Mouse (Mus musculus) hematopoietic stem cell, adult 5-6 weeks (primary cell): Measurements from ENCODE around the gene Brpf3. TPM values are rescaled to one million over a fixed set of nuclear protein-coding genes. Genes with fewer than 3 reads are reported as not detected.
"Not testable (repeated sequence)": the region's sequence is repeated elsewhere in the genome, so short reads cannot be mapped to it uniquely, and the experiment has no call there.

Experiments
- ATAC-seq, 2 experiments: fragments of 125-278 bp in 1 of 2; replicated peaks in 1 of 2; 2 replicates each; pipeline ENCODE4 v1.8.0; 2016 to 2017; ENCODE audit warnings: inconsistent platforms in 2 of 2, mild to moderate bottlenecking in 2 of 2, moderate number of reproducible peaks in 2 of 2, low read depth in 1 of 2, moderate TSS enrichment in 1 of 2; ENCODE audit not compliant: low FRiP score in 2 of 2, poor library complexity in 2 of 2, severe bottlenecking in 2 of 2, insufficient read depth in 1 of 2, low TSS enrichment in 1 of 2
- total RNA-seq: library from RNA; stranded (forward); fragments of 172-1452, 232-1000 nt; gene quantifications from 2 replicates; pipeline ENCODE4 v1.2.3, GENCODE M21; 2017

Brpf3 gene
- total RNA-seq, 1 experiment from 2014 or later = 7.5 TPM

DNA sequence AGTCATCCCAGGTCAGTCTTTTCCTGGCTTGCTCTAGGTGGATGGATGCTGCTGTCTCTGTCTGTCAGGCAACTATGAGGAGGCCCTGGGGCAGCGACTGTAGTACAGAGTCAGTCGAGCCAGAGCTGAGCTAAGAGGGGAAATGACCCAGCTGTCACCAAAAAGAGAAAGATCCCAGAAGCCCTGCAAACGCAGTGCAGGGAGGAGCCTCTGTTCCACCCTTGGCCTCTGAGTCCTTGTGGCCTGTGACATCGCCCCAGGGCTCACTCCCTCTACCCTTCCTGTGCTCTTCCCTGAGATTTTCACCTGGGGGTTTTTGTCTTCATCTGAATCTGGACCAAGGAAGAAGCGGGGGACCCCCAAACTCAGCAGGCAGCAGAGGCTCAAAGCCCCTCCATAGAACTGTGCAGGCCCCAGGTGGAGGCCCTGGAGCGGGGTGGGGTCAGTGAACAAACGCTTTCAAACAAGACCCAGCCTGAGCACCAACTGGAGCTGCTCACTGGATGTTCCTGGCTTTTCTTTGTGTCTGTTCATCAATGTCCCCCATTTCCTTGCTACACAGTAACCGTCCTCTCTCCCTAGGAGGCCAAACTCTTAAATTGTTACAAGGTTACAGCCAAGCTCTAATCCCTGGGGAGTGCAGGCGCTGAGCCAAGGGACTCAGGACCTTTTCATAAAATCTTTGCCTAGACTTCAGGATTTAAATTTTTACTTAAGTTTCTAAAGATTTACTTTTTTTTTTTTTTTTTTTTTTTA, 19.4 kb upstream of the Brpf3 start:
- no peak for ATAC-seq

DNA sequence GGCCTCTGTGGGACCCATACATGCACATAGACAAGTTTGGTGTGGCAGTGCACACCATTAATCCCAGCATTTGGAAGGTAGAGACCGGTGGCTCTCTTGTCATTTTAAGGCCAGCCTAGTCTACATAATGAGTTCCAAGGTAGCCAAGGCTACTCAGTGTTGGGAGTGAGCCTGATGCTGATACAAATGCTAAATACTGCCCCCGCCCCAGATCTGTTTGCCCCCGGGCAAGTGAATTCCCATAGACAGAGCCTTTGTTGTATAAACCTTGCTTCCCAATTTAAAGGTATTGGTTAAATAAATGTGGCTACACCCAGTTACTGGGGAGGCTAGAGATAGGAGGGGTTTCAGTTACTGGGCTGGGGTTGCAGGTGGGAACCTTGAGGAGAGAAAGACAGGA, 15.9 kb upstream of the Brpf3 start:
- ATAC-seq = no peak

DNA sequence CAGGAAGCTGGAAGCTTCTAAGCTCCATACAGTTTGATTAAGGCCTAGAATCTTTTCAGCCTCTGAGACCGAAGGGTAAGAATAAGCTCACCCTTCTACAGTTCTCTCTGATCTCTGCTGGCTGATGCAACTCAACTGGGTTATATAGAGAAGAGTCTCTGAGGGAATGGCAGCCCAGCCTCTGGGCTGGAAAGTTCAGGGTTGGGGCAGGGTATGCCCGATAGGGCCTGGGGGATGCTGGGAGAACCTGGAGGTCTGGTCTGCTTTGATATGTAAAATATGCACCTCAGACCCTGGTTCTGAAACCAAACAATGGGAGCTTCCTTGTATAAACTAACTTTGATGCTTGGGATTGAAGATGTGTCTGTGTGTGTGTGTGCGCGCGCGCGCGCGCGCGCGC, 13.4 kb upstream of the Brpf3 start:
- no peak for ATAC-seq

DNA sequence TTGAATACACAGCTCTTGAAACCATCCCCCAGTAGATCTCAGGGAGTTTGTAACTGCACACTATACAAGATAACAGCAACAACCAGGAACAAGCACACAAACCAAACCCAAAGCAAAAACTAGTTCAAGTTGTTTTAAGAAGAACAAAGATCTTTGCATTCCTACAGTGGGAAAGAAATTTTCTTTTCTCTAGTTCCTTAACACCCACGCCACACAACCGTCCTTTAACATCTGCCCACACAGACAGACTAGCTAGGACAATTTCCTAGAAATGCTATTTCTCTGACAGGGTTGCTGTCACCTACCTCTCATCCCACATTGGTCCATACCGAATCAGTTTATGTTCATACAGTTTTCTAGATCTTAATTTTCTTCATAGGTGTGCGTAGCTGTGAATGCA, 3.9 kb upstream of the Brpf3 start:
- ATAC-seq = no peak

DNA sequence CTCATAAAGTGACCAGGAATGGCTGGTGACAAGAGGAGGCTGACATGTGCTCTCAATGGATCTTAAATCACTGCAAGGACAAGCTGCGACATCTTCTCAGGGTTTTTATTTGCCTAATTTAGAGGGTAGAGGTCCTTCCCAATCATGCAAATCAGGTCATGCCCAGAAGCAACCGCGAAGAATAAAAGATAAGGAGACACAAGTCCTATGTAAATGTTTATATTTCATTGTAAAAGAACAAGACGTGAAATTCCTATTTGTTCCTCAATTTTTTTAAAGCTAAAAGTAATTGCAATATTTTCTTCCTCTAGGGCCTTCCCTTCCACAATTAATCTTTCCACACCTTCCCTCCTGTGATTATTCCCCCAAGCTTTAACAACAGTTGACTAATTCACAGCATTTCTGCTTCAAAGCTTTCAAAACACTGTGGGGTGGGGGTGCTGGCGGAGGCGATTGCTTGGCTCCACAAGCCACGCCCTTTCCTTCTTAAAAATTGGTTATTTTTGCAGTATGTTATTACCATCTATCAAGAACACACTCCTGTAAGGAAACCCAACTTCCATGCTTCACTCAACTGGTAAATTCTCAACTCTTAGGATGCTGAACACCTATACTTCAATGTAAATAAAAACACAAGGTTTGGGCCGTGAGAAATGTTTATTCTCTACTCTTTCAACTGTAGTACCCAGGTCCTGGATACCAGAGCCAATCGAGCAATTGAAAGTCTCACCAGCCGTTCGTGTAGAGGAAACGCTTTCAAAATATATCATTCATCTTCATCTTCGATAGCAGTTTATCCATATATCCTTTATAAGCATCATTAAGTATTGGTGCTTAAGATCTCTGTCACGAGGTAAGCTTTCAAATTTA, 1.4 kb upstream of the Brpf3 start:
- peak in 1 of 2 experiments; percentile 14; a peak in 1 of 4 replicates for ATAC-seq

DNA sequence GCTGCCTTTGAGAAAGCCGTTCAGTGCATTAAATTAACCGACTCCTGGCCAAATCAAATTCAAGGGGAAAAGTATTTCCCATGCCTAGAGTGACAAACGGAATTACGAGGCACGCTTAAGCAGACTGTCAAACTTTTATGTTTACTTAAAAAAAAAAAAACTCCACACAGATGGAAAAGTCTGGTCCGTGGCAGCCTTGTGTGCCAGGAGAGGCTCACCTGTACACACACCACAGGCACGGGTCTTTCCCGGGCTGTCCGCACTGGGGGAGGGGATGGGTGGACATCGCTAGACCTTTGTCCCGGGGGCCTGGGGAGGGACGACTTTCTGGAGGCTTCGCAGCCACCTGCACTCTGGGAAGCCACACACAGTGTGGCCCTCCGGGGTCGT, 614 bp upstream of the Brpf3 start:
- no peak for ATAC-seq

DNA sequence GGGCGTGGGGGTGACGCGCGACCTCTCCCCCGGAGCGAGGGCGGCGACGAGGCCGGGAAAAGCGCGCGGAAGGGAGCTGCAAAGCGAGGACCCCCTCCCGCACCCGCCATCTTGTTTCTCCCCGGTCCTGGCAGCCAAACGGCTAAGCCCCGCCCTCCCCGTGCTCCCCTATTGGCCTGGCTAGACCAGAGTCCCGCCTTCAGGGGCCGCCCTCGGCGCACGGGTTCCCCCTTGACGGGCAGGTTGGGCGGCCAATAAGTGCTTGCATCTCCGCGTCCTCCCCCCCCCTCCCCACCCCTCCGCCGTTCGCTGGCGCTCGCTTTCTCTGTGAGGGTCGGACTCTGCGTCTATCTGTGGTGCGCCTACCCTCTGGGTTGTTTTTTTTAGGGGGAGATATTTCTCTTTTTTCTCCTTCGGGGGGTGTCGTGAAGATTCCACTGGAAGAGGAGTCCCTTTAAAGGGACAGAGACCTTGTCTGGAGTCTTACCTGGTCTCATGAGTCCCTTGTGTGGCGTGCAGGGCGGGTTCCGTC, 650 bp downstream of the Brpf3 start:
- peak; percentile 94 to 95 for ATAC-seq

DNA sequence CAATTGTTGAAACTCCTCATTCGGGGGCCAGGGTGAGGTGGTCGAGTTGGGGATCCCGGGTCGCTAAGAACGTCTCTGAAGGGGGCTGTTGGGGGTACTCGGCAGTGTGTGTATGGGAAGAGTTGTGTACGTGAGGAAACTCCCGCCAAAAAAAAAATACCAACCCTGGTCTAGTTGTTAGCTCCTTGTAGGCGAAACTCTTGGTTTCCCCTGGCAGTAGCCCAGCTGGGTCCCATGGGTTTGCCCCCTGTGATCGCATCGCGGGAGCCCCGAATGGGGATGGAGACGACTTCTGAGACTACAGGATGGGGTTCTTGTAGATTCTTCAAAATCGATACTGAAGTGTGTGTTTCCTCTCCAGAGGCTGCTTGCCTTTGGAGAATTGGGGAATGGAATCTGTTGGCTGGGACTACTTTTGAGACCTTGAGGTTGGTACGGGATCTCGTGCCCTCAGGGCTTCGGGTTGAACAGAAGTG, 1.2 kb downstream of the Brpf3 start:
- no peak for ATAC-seq

DNA sequence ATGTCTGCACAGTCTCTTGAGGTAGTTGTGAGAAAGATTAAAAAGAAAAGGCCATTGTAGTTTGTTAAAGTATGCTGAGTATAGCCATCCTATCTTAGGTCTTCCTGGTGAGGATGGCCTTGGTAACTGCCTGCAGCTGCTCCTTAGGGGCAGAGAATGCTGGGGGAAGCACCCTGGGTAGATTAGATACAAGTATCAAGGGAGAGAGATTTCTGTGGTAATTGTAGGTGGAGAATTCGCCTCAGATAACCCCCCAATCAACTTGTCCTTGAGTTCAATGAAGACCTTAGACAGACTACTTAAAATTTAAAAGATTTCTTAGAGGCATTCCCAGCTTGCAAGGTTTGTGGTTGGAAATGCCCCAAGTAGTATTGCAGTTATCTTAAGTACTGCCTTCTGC, 2.4 kb downstream of the Brpf3 start:
- ATAC-seq = no peak

DNA sequence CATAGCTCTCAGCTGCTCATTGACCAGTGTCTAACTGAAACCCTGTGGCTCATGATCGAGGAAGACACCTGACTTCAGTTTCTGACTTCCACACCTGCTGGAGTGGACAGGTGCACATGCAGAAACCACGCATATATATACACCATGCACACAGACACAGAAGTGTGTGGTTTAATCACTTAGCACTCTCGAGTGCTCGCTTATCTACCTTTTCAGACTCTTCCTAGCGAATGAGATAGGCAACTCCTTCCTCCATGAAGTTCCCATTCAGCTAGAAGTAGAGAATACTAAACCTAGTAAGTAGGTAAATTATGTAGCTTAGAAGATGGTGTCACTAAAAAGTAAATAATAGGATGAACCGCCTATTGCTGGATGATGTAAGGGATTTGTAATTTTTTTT, 4.1 kb downstream of the Brpf3 start:
- no peak for ATAC-seq

DNA sequence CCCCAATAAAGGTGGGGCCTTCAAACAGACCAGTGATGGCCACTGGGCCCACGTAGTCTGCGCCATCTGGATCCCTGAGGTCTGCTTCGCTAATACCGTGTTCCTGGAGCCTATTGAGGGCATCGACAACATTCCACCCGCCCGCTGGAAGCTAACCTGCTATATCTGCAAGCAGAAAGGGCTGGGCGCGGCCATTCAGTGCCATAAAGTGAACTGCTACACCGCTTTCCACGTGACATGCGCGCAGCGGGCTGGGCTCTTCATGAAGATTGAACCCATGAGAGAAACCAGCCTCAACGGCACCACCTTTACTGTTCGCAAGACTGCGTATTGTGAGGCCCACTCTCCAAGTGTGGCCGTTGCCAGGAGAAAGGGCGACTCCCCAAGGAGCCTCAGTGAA, 5.9 kb downstream of the Brpf3 start:
- no peak for ATAC-seq

DNA sequence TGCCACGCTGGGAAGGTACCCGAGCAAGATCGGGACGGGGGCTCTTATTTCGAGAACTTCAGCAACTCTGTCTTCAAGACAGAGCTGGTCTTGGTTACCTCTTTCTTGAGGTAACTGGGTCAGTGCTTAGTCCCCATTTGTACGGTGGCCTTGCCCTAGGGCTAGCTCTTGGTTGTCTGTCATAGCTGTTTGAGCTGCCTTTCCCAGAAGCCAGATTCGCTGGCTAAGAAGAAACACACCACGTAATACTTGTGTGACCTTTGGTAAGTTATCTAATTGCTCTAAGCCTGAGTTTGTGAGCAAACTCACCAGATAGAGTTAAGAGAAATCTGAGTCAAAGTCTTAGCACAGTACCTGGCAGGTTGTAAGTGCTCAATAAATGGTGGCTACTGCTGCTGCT, 7.8 kb downstream of the Brpf3 start:
- ATAC-seq = no peak

DNA sequence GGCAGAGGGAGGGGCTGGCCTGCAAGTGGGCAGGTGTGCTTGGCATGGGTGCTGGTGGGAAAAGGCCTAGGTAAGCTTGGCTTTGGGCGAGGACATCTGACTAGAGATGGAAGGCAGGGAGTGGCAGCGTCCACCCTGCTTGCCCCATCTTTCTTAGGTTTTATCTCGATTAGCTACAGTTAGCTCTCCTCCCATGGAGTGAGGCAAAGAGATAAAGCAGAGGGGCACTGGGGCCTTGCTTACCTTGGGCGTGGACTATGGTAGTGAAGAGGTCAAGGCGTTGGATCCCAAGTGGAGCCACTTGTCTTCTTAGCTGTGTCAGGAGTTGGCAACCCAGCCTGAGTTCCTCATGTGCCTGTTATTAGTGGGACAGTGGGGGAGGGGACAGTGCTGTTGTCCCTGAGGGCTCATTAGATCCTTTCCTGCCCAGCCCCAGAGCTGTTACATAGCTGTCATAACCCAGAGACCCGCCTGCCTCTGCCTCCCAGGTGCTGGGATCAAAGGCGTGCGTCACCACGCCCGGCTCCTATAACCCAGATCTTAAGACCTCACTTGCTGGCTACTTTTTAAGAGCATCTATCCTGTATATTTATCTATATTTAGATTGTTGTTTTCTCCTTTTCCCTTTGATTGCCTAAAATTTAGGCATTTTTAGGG, 8.4 kb downstream of the Brpf3 start:
- ATAC-seq = no peak

DNA sequence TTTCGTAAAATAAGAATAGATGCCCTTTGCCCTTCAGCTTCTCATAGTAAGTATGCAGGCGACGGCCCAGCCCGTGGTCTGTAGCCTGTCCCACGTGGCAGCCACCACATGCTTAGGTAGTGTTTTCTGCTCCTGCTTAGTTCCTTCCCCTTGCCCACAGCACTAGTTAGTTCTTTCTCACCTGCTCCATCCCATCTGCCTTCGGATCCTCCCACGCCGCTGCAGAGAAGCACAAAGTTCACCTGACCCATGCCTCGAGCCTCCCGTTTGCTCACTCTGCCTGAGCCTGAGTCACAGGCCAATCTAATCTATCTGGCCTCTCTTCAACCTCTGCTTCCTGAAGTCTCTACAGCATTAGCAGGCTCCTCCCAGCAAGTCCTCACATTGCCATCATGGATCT, 11.5 kb downstream of the Brpf3 start:
- no peak for ATAC-seq

DNA sequence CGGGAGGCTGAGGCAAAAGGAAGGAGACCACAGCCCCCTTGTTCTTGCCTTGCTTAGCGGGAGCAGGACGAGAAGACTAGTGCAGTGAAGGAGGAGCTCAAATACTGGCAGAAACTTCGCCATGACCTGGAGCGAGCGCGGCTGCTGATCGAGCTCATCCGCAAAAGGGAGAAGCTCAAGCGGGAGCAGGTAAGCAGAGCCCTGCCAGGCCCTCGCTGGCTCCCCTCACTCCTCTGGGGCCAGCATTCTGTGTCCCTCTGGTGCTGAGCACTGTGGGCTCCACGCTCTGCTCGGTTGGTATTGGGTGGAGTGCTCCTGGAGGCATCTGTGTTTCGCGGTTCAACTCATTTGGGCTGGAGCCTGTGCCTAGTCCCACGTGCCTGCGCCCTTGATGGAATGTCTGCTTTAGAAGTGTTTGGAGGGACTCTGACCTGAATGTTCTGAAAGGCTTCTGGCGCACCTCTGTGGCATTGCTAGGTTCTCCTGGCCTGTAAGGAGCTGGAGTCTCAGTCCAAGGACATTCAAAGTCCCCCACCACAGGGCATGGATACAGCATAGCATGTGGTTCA, 13.7 kb downstream of the Brpf3 start:
- ATAC-seq = no peak

DNA sequence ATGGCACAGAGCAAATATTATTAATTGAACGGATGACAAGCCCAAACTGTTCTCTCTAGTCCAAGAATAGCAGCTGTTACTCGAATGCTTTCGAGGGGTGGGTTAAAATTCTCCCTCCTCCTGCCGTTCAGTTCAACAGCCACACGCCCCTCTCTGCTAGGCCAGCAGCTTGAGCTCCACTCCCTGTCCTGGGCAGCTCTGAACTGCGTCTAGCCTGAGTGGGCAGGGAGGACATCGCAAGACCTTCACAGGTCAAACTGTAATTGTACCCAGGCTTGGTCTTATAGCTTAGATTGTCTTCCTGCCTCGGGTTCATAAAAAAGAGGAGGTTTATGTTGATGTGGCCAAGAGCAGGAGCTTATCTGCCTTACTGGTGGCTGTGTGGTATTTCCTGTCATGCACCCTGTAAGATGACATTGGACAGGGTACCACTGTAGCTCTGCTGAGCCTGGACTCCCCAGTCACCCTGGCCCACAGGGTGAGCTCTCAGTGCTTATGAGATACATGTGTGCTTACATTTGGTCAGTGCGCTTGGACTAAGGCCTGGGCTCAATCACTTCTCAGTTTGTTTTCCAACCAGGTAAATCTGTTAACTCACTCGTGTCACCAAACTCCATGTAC, 14.6 kb downstream of the Brpf3 start:
- no peak for ATAC-seq

DNA sequence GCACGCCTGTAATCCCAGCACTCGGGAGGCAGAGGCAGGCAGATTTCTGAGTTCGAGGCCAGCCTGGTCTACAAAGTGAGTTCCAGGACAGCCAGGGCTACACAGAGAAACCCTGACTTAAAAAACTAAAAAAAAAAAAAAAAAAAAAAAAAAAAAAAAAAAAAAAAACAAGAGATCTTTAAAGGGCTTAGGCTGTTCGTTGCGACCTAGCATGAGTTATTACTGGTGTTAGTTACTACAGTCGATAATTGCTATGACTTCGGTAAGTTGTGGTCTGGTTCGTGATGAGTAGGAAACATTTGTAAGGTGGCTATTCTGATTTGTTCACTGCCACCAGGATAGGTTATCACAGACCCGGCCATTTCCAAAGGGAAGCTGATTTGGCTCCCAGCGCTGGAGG, 15.4 kb downstream of the Brpf3 start:
- not testable (repeated sequence) for ATAC-seq
